Mouse (Mus musculus) erythroblast, embryonic 14.5 days (primary cell): ENCODE results near the gene Pip4k2b. TPM values are rescaled to one million over a fixed set of nuclear protein-coding genes. Genes with fewer than 3 reads are reported as not detected.

Experiments
- H3K27me3 ChIP-seq: 2 replicates; pipeline ENCODE4 v1.6.1; 2012; ENCODE audit warnings: inconsistent platforms; ENCODE audit not compliant: control insufficient read depth
- H3K36me3 ChIP-seq: 2 replicates; pipeline ENCODE4 v1.6.1; 2012; ENCODE audit warnings: mild to moderate bottlenecking, inconsistent platforms; ENCODE audit not compliant: control insufficient read depth
- H3K4me1 ChIP-seq: 2 replicates; pipeline ENCODE4 v1.6.1; 2012; ENCODE audit warnings: inconsistent platforms; ENCODE audit not compliant: control insufficient read depth
- H3K4me3 ChIP-seq: replicated peaks from 2 replicates; pipeline ENCODE3; 2012; ENCODE audit warnings: moderate library complexity, mild to moderate bottlenecking, inconsistent platforms
- H3K9me3 ChIP-seq: 2 replicates; pipeline ENCODE4 v1.6.1; 2012; ENCODE audit warnings: low read length, inconsistent platforms, mixed read lengths; ENCODE audit not compliant: control insufficient read depth
- GATA1 ChIP-seq: IDR thresholded peaks from 2 replicates; pipeline ENCODE4 v1.6.1; 2012; ENCODE audit warnings: low read length, inconsistent platforms, mixed read lengths
- TAL1 ChIP-seq: IDR thresholded peaks from 3 replicates; pipeline ENCODE4 v1.6.1; 2012; ENCODE audit warnings: low read length, inconsistent platforms, mixed read lengths
- polyA plus RNA-seq: library from polyadenylated mRNA; stranded (reverse); fragments of >175 nt; gene quantifications from 2 replicates; pipeline ENCODE4 v1.2.3, GENCODE M21; 2012

The Pip4k2b gene
- polyA plus RNA-seq, 1 experiment, result 0.17 TPM

GRCm38 (mm10) chr11:97698741-97699611 is 45.5 kb downstream of the Pip4k2b start:
- no peaks in the 10 kb centered on the region for H3K36me3 ChIP-seq
- TF ChIP-seq GATA1 (no peak), TAL1 (no peak)
- peaks cover 67% of the 10 kb centered on the region for H3K27me3 ChIP-seq
- H3K9me3 ChIP-seq, result peaks cover 7% of the 10 kb centered on the region; the same call in 1 of the 2 replicates
- H3K4me3 ChIP-seq, result peak overlapping the region; percentile 58
- peaks cover 51% of the 10 kb centered on the region for H3K4me1 ChIP-seq

GRCm38 (mm10) chr11:97697891-97698529 is 46.5 kb downstream of the Pip4k2b start:
- Histone ChIP-seq H3K36me3 (no peaks in the 10 kb centered on the region), H3K27me3 (peaks cover 67% of the 10 kb centered on the region), H3K9me3 (peaks cover 7% of the 10 kb centered on the region; the same call in 1 of the 2 replicates), H3K4me3 (peak overlapping the region; percentile 58), H3K4me1 (peaks cover 45% of the 10 kb centered on the region)
- TF ChIP-seq GATA1 (no peak), TAL1 (no peak)

GRCm38 (mm10) chr11:97697199-97697890 is 47.2 kb downstream of the Pip4k2b start:
- H3K4me3 ChIP-seq, result no peak overlapping the region
- H3K36me3 ChIP-seq, result peaks cover 2% of the 10 kb centered on the region; the same call in 1 of the 2 replicates
- no peak for TF ChIP-seq TAL1
- peaks cover 38% of the 10 kb centered on the region for H3K4me1 ChIP-seq
- H3K9me3 ChIP-seq, result peaks cover 7% of the 10 kb centered on the region; the same call in 1 of the 2 replicates
- H3K27me3 ChIP-seq, result peaks cover 60% of the 10 kb centered on the region

GRCm38 (mm10) chr11:97696669-97697068 is 47.8 kb downstream of the Pip4k2b start:
- Histone ChIP-seq H3K27me3 (peaks cover 53% of the 10 kb centered on the region), H3K36me3 (peaks cover 2% of the 10 kb centered on the region; the same call in 1 of the 2 replicates), H3K4me1 (peaks cover 31% of the 10 kb centered on the region), H3K4me3 (no peak overlapping the region), H3K9me3 (peaks cover 7% of the 10 kb centered on the region; the same call in 1 of the 2 replicates)
- TF ChIP-seq TAL1 (no peak), GATA1 (no peak)

- peaks cover 6% of the 10 kb centered on the region; the same call in 1 of the 2 replicates for H3K9me3 ChIP-seq
- H3K27me3 ChIP-seq, result peaks cover 45% of the 10 kb centered on the region
- H3K4me3 ChIP-seq, result no peak overlapping the region
- H3K4me1 ChIP-seq, result peaks cover 26% of the 10 kb centered on the region
- TF ChIP-seq GATA1 (no peak), TAL1 (no peak)
- H3K36me3 ChIP-seq, result peaks cover 4% of the 10 kb centered on the region; the same call in 1 of the 2 replicates
Observed at GRCm38 (mm10) chr11:97695712-97696401, 48.6 kb downstream of the Pip4k2b start.

GRCm38 (mm10) chr11:97694921-97695711 is 49.4 kb downstream of the Pip4k2b start:
- TF ChIP-seq GATA1 (no peak), TAL1 (no peak)
- Histone ChIP-seq H3K27me3 (peaks cover 38% of the 10 kb centered on the region), H3K9me3 (peaks cover 3% of the 10 kb centered on the region; the same call in 1 of the 2 replicates), H3K36me3 (peaks cover 6% of the 10 kb centered on the region; the same call in 1 of the 2 replicates), H3K4me1 (peaks cover 19% of the 10 kb centered on the region), H3K4me3 (no peak overlapping the region)

- Histone ChIP-seq H3K4me3 (no peak overlapping the region), H3K9me3 (no peaks in the 10 kb centered on the region), H3K4me1 (peaks cover 13% of the 10 kb centered on the region), H3K27me3 (peaks cover 31% of the 10 kb centered on the region), H3K36me3 (peaks cover 6% of the 10 kb centered on the region; the same call in 1 of the 2 replicates)
- no peak for TF ChIP-seq TAL1
- no peak for TF ChIP-seq GATA1
Observed at GRCm38 (mm10) chr11:97694435-97694834, 50.1 kb downstream of the Pip4k2b start.

GRCm38 (mm10) chr11:97689861-97690260 is 54.6 kb downstream of the Pip4k2b start:
- TF ChIP-seq GATA1, result no peak
- no peak for TF ChIP-seq TAL1
- H3K4me3 ChIP-seq, result no peak overlapping the region
- peaks cover 6% of the 10 kb centered on the region for H3K4me1 ChIP-seq
- H3K27me3 ChIP-seq, result peaks cover 19% of the 10 kb centered on the region
- H3K9me3 ChIP-seq, result no peaks in the 10 kb centered on the region
- H3K36me3 ChIP-seq, result peaks cover 6% of the 10 kb centered on the region; the same call in 1 of the 2 replicates
